Mouse (Mus musculus) kidney, postnatal 0 days (tissue): ENCODE measurements around the gene Phf21a. TPM values are rescaled to one million over a fixed set of nuclear protein-coding genes. Genes with fewer than 3 reads are reported as not detected.

ENCODE experiments used
- ATAC-seq: fragments of 200-750 bp; cut with Nextera tagmentation; replicated peaks from 2 replicates; pipeline ENCODE4 v1.8.0; 2017; ENCODE audit warnings: low read depth, moderate number of reproducible peaks, moderate TSS enrichment, moderate library complexity; ENCODE audit not compliant: low FRiP score
- DNase-seq: peaks from one replicate; pipeline ENCODE4 v3.0.0-alpha.2; 2016; ENCODE audit warnings: low spot score
- H3K27ac ChIP-seq: fragments of 300-500 bp; sonication (generic); 2 replicates; pipeline ENCODE4 v1.5.1; 2014; ENCODE audit warnings: mild to moderate bottlenecking
- H3K27me3 ChIP-seq: fragments of 300-500 bp; sonication (generic); 2 replicates; pipeline ENCODE4 v1.6.1; 2014; ENCODE audit warnings: low read length, mixed read lengths; ENCODE audit not compliant: insufficient read depth
- H3K36me3 ChIP-seq: fragments of 300-500 bp; sonication (generic); 2 replicates; pipeline ENCODE4 v1.6.1; 2014; ENCODE audit warnings: low read length, mixed read lengths; ENCODE audit not compliant: insufficient read depth
- H3K4me1 ChIP-seq: fragments of 300-500 bp; sonication (generic); replicated peaks from 2 replicates; pipeline ENCODE4 v1.6.1; 2014; ENCODE audit warnings: antibody characterized with exemption, low read length, mixed read lengths; ENCODE audit not compliant: insufficient read depth
- H3K4me2 ChIP-seq: fragments of 300-500 bp; sonication (generic); 2 replicates; pipeline ENCODE4 v1.6.1; 2014; ENCODE audit warnings: mild to moderate bottlenecking, low read length, moderate library complexity, mixed read lengths
- H3K4me3 ChIP-seq: fragments of 300-500 bp; sonication (generic); replicated peaks from 2 replicates; pipeline ENCODE4 v1.5.1; 2014; ENCODE audit warnings: low read depth, low read length
- H3K9ac ChIP-seq: fragments of 300-500 bp; sonication (generic); 2 replicates; pipeline ENCODE4 v1.6.1; 2014; ENCODE audit warnings: low read depth, low read length
- H3K9me3 ChIP-seq: fragments of 300-500 bp; sonication (generic); replicated peaks from 2 replicates; pipeline ENCODE4 v1.6.1; 2016; ENCODE audit warnings: low read length, inconsistent platforms, mixed read lengths
- CTCF ChIP-seq: IDR thresholded peaks from 2 replicates; pipeline ENCODE4 v1.5.1; 2016; ENCODE audit warnings: antibody characterized with exemption, low read depth, mild to moderate bottlenecking, moderate library complexity
- WGBS: fragments of 180-500 bp; shearing (Covaris S2); extraction: QIAGEN DNeasy Blood & Tissue Kit; methylation state at CpG from one replicate; pipeline ENCODE4 v1.1.7; 2014; 5-methylcytosine and 5-hydroxymethylcytosine counted together
- polyA plus RNA-seq: library from polyadenylated mRNA; unstranded; fragments of >200 nt; fragmentation: Nextera tagmentation; extraction: Ambion mirVana; gene quantifications from 2 replicates; pipeline ENCODE4 v1.2.1, GENCODE M21; 2015

Gene Phf21a
- polyA plus RNA-seq, 1 experiment from 2014 or later = 18.6 TPM

- Histone ChIP-seq H3K4me2 (peak overlapping the region; percentile 92), H3K4me3 (peak overlapping the region; percentile 78), H3K36me3 (no peaks in the 10 kb centered on the region), H3K4me1 (peaks cover 15% of the 10 kb centered on the region), H3K27me3 (no peaks in the 10 kb centered on the region), H3K9me3 (no peaks in the 10 kb centered on the region), H3K27ac (peak overlapping the region; percentile 98), H3K9ac (peak overlapping the region; percentile 89)
- WGBS = 5% methylated on average over 11 of the region's 11 CpGs
- no peak for ATAC-seq
- DNase-seq = peak; percentile 26
- TF ChIP-seq CTCF = no peak
These were observed 93.0 kb downstream of the Phf21a start for GRCm38 (mm10) chr2:92185766-92186450.

- Histone ChIP-seq H3K4me3 (no peak overlapping the region), H3K27ac (no peak overlapping the region), H3K9ac (no peak overlapping the region), H3K4me2 (peak overlapping the region; percentile 92), H3K4me1 (peaks cover 15% of the 10 kb centered on the region), H3K9me3 (no peaks in the 10 kb centered on the region), H3K27me3 (no peaks in the 10 kb centered on the region), H3K36me3 (no peaks in the 10 kb centered on the region)
- peak; percentile 40 for DNase-seq
- no peak for ATAC-seq
- 53% methylated on average over 6 of the region's 6 CpGs for WGBS
- TF ChIP-seq CTCF = peak; percentile 46; the same call in 1 of the 2 replicates
These were observed 94.1 kb downstream of the Phf21a start for GRCm38 (mm10) chr2:92187061-92187460.

GRCm38 (mm10) chr2:92188744-92189143 lies 95.8 kb downstream of the Phf21a start:
- no peak overlapping the region for H3K9ac ChIP-seq
- H3K4me1 ChIP-seq = peaks cover 15% of the 10 kb centered on the region
- H3K27ac ChIP-seq = no peak overlapping the region
- TF ChIP-seq CTCF = no peak
- DNase-seq = no peak
- no peak overlapping the region for H3K4me3 ChIP-seq
- no peak for ATAC-seq
- no peaks in the 10 kb centered on the region for H3K27me3 ChIP-seq
- H3K9me3 ChIP-seq = no peaks in the 10 kb centered on the region
- H3K36me3 ChIP-seq = no peaks in the 10 kb centered on the region
- WGBS = 54% methylated on average over 3 of the region's 3 CpGs
- H3K4me2 ChIP-seq = peak overlapping the region; percentile 32; the same call in 1 of the 2 replicates

GRCm38 (mm10) chr2:92190960-92191359 lies 98.0 kb downstream of the Phf21a start:
- no peak overlapping the region for H3K4me3 ChIP-seq
- no peak overlapping the region for H3K9ac ChIP-seq
- ATAC-seq = no peak
- peaks cover 15% of the 10 kb centered on the region for H3K4me1 ChIP-seq
- TF ChIP-seq CTCF = no peak
- H3K27ac ChIP-seq = no peak overlapping the region
- H3K36me3 ChIP-seq = no peaks in the 10 kb centered on the region
- H3K9me3 ChIP-seq = no peaks in the 10 kb centered on the region
- no peaks in the 10 kb centered on the region for H3K27me3 ChIP-seq
- no peak for DNase-seq
- WGBS = 77% methylated on average over 5 of the region's 5 CpGs
- H3K4me2 ChIP-seq = no peak overlapping the region

- H3K9ac ChIP-seq = no peak overlapping the region
- no peaks in the 10 kb centered on the region for H3K27me3 ChIP-seq
- no peaks in the 10 kb centered on the region for H3K36me3 ChIP-seq
- no peak overlapping the region for H3K27ac ChIP-seq
- H3K4me2 ChIP-seq = no peak overlapping the region
- no peak; the same call in 1 of the 2 replicates for ATAC-seq
- no peak overlapping the region for H3K4me3 ChIP-seq
- TF ChIP-seq CTCF = no peak
- peaks cover 6% of the 10 kb centered on the region for H3K4me1 ChIP-seq
- WGBS = 73% methylated on average over 5 of the region's 5 CpGs
- peak; percentile 94 for DNase-seq
- no peaks in the 10 kb centered on the region for H3K9me3 ChIP-seq
These were observed 99.1 kb downstream of the Phf21a start for GRCm38 (mm10) chr2:92191826-92192581.

GRCm38 (mm10) chr2:92198126-92198525 lies 105.2 kb downstream of the Phf21a start:
- Histone ChIP-seq H3K9ac (no peak overlapping the region), H3K27me3 (no peaks in the 10 kb centered on the region), H3K4me1 (0 out of 2 replicates have a peak, but pooled peaks cover 4% of the 10 kb centered on the region), H3K36me3 (no peaks in the 10 kb centered on the region), H3K4me3 (no peak overlapping the region), H3K9me3 (no peaks in the 10 kb centered on the region), H3K27ac (no peak overlapping the region), H3K4me2 (no peak overlapping the region)
- WGBS = 54% methylated on average over 6 of the region's 6 CpGs
- DNase-seq (peak; percentile 52), ATAC-seq (no peak)
- no peak for TF ChIP-seq CTCF
